Mouse (Mus musculus) CH12.LX (cell line): ENCODE measurements around the gene Actr2.

Source experiments
- CHD2 ChIP-seq: IDR thresholded peaks from 2 replicates; pipeline ENCODE4 v1.6.1; 2011; ENCODE audit warnings: low read length, improper control_type of control experiment
- CTCF ChIP-seq, 2 experiments: IDR thresholded peaks in 1 of 2; conservative IDR thresholded peaks in 1 of 2; 2 replicates each; pipeline ENCODE4 v1.5.1; 2011 to 2012; ENCODE audit warnings: low read depth in 2 of 2, low read length in 2 of 2, improper control_type of control experiment in 1 of 2, inconsistent platforms in 1 of 2, mild to moderate bottlenecking in 1 of 2, moderate library complexity in 1 of 2
- EP300 ChIP-seq: IDR thresholded peaks from 2 replicates; pipeline ENCODE4 v1.6.1; 2011; ENCODE audit warnings: low read length, improper control_type of control experiment
- HCFC1 ChIP-seq: IDR thresholded peaks from 2 replicates; pipeline ENCODE4 v1.6.1; 2012; ENCODE audit warnings: low read depth, mild to moderate bottlenecking, inconsistent platforms, low read length, improper control_type of control experiment
- IRF4 ChIP-seq: IDR thresholded peaks from 2 replicates; pipeline ENCODE4 v1.6.1; 2014; ENCODE audit warnings: low read depth, mild to moderate bottlenecking, inconsistent platforms, low read length, improper control_type of control experiment
- MAX ChIP-seq: IDR thresholded peaks from 2 replicates; pipeline ENCODE4 v1.6.1; 2011; ENCODE audit warnings: low read length, improper control_type of control experiment
- MAZ ChIP-seq: IDR thresholded peaks from 2 replicates; pipeline ENCODE4 v1.6.1; 2012; ENCODE audit warnings: low read depth, mild to moderate bottlenecking, inconsistent platforms, low read length, improper control_type of control experiment, moderate library complexity
- MYC ChIP-seq: IDR thresholded peaks from 2 replicates; pipeline ENCODE4 v1.6.1; 2011; ENCODE audit warnings: low read depth, mild to moderate bottlenecking, improper control_type of control experiment, low read length
- POLR2A ChIP-seq: IDR thresholded peaks from 2 replicates; pipeline ENCODE4 v1.6.1; 2011; ENCODE audit warnings: low read depth, mild to moderate bottlenecking, improper control_type of control experiment, low read length
- POLR2AphosphoS2 ChIP-seq: IDR thresholded peaks from 2 replicates; pipeline ENCODE4 v1.6.1; 2011; ENCODE audit warnings: low read depth, low read length, improper control_type of control experiment
- RAD21 ChIP-seq: IDR thresholded peaks from 2 replicates; pipeline ENCODE4 v1.6.1; 2011; ENCODE audit warnings: low read depth, mild to moderate bottlenecking, low read length, improper control_type of control experiment, moderate library complexity
- USF1 ChIP-seq: IDR thresholded peaks from 2 replicates; pipeline ENCODE4 v1.6.1; 2014; ENCODE audit warnings: low read depth, mild to moderate bottlenecking, inconsistent platforms, low read length, improper control_type of control experiment
- ZMIZ1 ChIP-seq: IDR thresholded peaks from 2 replicates; pipeline ENCODE4 v1.6.1; 2012; ENCODE audit warnings: low read depth, mild to moderate bottlenecking, inconsistent platforms, low read length, improper control_type of control experiment
- ZNF384 ChIP-seq: IDR thresholded peaks from 2 replicates; pipeline ENCODE4 v1.6.1; 2012; ENCODE audit warnings: low read depth, low read length, improper control_type of control experiment, inconsistent platforms

DNA sequence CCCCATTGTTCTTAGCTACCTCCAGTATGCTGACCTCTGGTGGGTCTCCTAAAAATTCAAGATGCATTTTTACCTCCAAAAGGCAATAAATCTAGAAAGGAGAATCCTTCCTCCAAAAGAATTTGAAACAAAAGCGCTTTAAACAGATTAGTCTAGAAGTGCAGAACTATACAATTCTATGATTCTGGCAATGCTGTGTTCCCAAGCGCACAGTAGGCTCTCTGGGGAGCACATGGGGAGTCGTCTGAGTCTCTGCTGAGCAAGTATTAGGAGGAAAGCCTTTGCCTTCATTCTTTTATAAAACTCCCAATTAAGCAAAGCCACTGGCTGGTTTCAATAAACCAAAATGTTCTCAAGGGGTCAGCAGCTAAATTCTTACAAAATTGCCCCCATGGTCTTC lies 58.8 kb downstream of the Actr2 start:
- TF ChIP-seq CTCF (conservative IDR thresholded peaks at IDR 0.05 in 1 of 2, IDR thresholded peaks at IDR 0.05 in 1 of 2; ENCODE audit: low read depth in 2 of 2, low read length in 2 of 2) (no peak), POLR2A (no peak), ZNF384 (no peak), EP300 (no peak), RAD21 (no peak), CHD2 (no peak), HCFC1 (no peak), USF1 (no peak), MAZ (no peak), IRF4 (no peak), MYC (no peak), POLR2AphosphoS2 (no peak), ZMIZ1 (no peak), MAX (no peak)
